Mouse (Mus musculus): ENCODE data around the gene Nkain1. TPM values are rescaled to one million over a fixed set of nuclear protein-coding genes. Genes with fewer than 3 reads are reported as not detected.
A peak's percentile ranks its signal among the peaks of the same experiment; 100 is the strongest.

The Nkain1 gene
- total RNA-seq (2021), result 10 to 100 TPM; 34.5 to 35.5 TPM
- long read RNA-seq, experiment 1, result 0 reads
- long read RNA-seq, experiment 2, transcript Nkain1-201 (7 exons, 1,202 nt), result major isoform, 5 of 15 reads
- long read RNA-seq, experiment 2, partial matches to known transcripts, result 0 of 15 reads
- long read RNA-seq, experiment 2, other reads (novel, unspliced or antisense), result 8 of 15 reads

DNA sequence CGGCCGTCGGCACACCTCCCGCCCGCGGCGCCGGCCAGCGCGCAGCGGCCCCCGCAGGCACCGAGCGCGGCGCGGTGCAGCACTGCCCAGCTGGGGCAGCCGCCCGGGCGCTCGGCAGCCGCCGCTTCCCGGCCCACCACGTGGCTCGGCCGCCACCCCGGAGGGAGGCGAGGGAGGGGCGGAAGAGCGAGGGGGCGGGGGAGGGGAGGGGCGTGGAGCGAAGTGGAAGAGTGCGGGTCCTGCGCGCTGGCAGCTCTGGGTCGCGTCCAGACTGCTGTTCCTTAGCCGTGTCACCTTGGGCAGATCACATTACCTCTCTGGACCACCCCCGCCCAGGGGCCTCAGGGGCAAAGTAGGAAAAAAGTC is at the start of gene Nkain1:
Gene Nkain1, minus strand, starts transcription at position 126 of the 366 bp plus-strand sequence.
- peak within 1 kb of the TSS; percentile 86 for H3K27ac ChIP-seq
- no peak for DNase-seq (ENCODE audit: low spot score in 2 of 2)
- H3K4me3 ChIP-seq, result peak within 1 kb of the TSS; percentile 67
- no peak for TF ChIP-seq CTCF (conservative IDR thresholded peaks at IDR 0.05)

DNA sequence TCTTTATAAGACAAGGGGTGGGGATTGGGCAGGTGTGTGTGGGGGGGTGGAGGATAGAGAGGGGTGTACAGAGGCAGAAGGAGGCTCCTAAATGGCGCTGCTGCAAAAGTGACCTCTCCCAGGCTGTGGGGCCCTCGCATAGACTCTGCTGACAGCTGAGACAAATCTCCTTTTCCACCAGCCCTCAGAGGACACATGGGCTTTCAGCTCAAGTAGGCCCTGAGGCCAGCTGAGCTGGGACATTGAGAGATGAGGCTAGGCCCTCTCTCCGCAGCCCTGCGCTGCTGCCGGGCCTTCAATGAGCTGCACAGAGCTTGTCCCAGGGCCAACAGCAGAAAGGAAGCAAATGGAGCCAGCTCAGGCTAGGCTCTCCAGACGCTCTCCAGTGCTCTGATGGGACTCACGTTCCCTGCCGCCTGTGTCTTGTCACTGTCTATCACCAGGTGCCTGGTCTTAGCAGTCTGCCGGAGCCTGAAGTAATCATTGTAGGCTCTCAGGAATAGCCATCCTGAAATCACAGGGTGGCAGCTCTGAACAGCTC is 4.8 kb upstream of the Nkain1 start:
- no peak for DNase-seq (ENCODE audit: low spot score in 2 of 2)
- Histone ChIP-seq H3K27ac (no peak overlapping the region), H3K4me3 (no peak overlapping the region)
- no peak for TF ChIP-seq CTCF (conservative IDR thresholded peaks at IDR 0.05)

DNA sequence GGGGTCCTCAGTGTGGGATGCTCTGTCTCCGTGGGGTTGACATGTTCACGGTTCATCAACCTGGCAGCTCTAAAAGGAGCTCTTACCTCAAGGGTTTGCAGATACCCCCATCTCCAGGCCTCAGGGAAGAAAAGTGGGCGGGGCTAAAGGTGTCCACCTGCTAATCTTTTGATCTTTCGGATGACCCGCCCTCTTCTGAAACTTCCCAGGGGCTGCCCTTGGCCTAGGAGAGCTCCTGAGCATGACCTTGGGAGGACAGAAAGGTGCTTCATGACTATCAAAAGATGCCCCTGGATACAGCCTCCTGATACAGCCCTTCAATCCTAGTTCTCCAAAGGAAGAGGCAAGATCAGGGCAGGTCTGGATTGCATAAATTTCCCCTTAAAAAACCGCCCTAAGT is 3.1 kb upstream of the Nkain1 start:
- Histone ChIP-seq H3K4me3 (no peak overlapping the region), H3K27ac (no peak overlapping the region)
- no peak for TF ChIP-seq CTCF (conservative IDR thresholded peaks at IDR 0.05)
- no peak for DNase-seq (ENCODE audit: low spot score in 2 of 2)

DNA sequence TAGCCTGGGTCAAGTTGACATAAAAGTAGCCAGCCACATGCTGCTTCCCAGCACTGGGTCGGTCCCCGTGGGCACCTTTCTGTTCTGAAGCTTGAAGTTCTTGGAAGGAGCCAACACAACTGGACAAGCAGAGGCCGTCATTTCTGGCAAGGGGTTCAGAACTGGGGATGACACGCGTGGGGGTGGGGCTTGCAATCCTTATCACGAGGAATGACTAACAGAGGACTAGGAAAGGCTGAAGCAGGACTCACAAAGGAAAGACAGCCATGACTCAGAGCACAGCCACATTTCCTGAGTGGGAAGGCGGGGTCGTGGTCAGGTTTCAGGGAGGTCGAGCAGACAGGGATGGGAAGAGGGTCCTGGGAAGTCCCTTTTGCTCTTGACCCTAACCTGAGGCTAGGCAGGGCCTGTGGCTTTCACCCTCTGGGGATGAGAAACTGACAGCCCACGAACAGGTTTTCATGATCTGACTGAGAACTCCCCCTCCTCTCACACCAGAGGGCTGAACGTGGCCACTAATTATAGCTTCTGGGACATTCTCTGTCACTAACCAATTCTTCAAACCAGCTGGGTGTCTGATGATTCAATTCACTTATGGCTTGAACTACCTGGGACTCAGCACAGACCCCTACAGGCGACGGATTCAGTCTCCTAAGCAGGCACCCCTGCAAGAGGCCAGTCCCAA is 2.4 kb upstream of the Nkain1 start:
- no peak overlapping the region for H3K4me3 ChIP-seq
- no peak for DNase-seq (ENCODE audit: low spot score in 2 of 2)
- H3K27ac ChIP-seq, result no peak overlapping the region
- TF ChIP-seq CTCF (conservative IDR thresholded peaks at IDR 0.05), result no peak

DNA sequence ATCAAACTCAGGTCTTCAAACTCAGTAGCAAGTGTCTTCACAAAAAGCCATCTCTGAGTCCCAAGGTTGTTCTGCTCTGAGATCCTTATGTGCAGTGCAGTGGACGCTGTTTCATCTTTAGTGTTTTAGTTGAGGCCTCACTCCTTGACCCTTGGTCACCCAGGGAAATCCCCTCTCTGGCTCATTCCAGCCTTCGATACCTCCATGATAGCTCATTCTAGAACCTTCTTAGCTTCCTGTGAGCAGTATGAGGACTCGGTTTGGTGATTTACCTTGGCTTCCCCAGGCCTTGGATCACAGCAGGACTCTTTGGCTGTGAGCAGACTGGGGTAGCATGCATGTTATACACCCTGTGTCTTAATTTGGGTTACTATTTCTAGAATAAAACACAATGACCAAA is 1.6 kb upstream of the Nkain1 start:
- no peak overlapping the region for H3K27ac ChIP-seq
- no peak for TF ChIP-seq CTCF (conservative IDR thresholded peaks at IDR 0.05)
- no peak overlapping the region for H3K4me3 ChIP-seq
- DNase-seq (ENCODE audit: low spot score in 2 of 2), result no peak

DNA sequence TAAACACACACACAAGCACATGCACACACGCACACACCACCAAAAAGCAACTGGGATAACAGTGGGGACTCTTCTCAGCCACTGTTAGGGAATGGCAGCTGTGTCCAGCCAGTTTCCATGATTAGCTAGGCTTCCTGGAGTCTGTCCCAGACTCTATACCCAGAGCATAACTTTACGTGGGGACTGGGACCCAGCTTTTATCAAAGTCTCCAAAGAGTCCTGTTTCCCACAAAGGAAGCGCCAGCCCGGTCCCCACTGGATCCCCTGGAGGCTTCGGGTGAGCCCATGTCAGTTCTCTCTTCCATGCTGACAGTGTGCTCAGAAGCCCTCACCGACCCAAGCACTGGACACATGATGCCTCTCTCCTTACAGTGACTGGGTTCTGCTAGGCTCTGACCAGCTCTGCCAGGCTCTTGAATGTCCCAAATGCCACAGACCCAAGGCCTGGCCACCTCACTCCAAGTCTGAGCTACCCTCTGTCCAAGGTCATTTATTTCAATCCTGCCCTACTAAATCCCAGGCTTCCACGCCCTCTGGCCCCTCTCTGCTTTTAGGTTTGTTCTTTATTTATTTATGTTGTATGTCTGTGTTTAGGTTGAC is 988 bp upstream of the Nkain1 start:
- DNase-seq (ENCODE audit: low spot score in 2 of 2), result no peak
- Histone ChIP-seq H3K4me3 (no peak overlapping the region), H3K27ac (no peak overlapping the region)
- TF ChIP-seq CTCF (conservative IDR thresholded peaks at IDR 0.05), result no peak

DNA sequence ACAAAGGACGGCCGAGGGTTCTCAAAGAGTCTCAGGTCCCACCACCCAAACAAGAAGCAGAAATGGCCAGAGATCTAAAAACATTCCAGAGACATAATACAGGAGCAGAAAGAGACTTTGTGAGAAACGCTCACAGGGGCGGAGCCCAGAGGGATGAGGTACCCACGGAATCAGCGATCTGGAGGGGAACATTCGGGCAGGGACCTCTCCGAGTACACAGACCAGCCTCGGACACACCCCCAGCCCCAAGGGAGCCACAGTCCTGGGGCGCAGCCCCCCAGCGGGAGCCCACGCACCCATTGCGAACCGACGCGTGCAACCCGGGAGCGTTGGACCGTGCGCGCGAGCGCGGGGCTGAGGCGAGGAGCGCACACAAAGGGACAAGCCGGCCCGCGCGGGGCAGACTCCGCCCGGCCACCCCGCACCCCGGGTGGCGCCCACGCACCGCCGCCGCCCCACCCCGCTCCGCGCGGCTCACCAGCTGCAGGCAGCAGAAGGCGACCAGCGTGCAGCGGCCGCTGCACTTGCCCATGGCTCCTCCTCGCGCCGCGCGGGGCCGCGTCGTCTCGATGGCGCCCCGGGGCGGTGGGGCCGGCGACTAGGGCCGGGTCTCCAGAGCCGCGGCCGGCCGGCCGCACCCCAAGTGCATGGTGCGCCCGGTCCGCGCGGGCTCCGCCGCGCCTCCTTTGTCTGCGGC is 474 bp downstream of the Nkain1 start:
- Histone ChIP-seq H3K27ac (peak overlapping the region; percentile 86), H3K4me3 (peak overlapping the region; percentile 67)
- no peak for TF ChIP-seq CTCF (conservative IDR thresholded peaks at IDR 0.05)
- peak in 1 of 2 experiments; percentile 29 for DNase-seq (ENCODE audit: low spot score in 2 of 2)

DNA sequence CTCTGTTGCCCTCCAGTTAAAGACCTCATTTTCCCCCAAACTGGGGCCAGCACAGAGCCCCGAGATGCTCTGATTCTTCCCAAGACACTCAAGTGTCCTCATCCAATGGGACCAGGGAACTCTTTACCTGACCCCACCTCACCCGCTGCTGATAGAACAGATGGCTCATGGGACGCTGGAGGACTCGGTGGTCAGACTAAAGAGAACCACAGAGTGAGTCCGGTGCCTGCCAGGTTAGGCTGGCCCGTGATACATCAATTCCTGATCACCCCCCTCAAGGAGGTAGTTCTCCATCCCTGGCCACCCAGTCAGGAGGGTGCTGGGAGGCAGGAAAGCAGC is 992 bp downstream of the Nkain1 start:
- peak overlapping the region; percentile 86 for H3K27ac ChIP-seq
- TF ChIP-seq CTCF (conservative IDR thresholded peaks at IDR 0.05), result no peak
- H3K4me3 ChIP-seq, result peak overlapping the region; percentile 67
- no peak for DNase-seq (ENCODE audit: low spot score in 2 of 2)

DNA sequence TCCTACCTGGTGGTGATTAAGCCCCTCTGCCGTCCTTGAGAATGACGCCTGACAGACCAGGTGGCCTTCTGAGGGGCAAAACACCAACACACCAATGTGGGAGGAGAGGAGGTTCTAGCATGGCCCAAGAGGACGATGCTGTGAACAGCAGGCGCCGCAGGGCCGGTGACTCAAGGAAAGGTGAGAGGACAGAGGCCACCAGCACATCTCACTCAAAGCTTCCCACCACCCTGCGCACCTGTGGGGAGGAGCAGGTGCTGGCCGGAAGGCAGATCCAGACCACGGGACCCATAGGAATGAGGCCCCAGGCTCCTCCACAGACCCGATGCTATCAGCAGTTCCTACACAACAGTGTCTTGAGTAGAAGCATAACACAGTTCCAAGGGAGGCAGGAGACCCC is 1.4 kb downstream of the Nkain1 start:
- Histone ChIP-seq H3K4me3 (peak overlapping the region; percentile 67), H3K27ac (peak overlapping the region; percentile 86)
- DNase-seq (ENCODE audit: low spot score in 2 of 2), result no peak
- no peak for TF ChIP-seq CTCF (conservative IDR thresholded peaks at IDR 0.05)

DNA sequence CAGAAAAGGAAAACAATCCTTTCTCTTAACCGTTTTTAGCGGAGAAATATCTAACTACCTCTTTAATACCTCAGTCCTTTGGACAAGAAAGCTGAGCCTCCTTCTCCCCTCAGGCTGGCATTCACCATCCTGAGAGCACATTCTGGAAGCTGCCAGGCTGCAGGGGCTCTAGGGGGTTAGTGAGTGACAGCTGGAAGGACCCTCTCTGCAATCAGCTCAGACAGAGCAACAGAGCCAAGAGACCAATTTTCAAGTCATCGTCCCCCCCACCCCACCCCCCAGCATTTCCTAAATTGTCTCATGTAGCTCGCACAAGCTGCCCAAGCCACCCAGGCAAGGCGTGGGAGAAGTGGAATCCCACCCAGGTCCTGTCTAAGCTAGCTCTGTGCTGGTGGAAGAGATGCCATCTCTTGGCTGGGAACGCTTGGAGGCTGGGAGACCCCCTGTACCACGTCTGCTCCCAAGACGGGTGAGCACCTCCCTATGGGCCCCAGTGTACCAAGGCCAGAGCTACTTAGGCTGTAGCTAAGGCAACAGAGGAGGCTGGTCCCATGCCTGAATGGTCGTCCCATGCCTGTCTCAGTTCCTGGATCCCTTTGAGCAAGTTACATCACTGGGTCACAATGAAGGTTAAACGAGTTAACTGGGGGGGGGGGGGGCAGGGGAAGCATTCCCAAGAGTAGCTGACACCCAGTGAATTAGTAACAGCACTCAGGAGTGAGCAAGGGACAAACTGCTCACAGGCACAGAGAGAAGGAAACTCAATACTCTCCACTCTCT is 2.8 kb downstream of the Nkain1 start:
- Histone ChIP-seq H3K27ac (peak overlapping the region; percentile 86), H3K4me3 (peak overlapping the region; percentile 33)
- no peak for DNase-seq (ENCODE audit: low spot score in 2 of 2)
- no peak for TF ChIP-seq CTCF (conservative IDR thresholded peaks at IDR 0.05)

DNA sequence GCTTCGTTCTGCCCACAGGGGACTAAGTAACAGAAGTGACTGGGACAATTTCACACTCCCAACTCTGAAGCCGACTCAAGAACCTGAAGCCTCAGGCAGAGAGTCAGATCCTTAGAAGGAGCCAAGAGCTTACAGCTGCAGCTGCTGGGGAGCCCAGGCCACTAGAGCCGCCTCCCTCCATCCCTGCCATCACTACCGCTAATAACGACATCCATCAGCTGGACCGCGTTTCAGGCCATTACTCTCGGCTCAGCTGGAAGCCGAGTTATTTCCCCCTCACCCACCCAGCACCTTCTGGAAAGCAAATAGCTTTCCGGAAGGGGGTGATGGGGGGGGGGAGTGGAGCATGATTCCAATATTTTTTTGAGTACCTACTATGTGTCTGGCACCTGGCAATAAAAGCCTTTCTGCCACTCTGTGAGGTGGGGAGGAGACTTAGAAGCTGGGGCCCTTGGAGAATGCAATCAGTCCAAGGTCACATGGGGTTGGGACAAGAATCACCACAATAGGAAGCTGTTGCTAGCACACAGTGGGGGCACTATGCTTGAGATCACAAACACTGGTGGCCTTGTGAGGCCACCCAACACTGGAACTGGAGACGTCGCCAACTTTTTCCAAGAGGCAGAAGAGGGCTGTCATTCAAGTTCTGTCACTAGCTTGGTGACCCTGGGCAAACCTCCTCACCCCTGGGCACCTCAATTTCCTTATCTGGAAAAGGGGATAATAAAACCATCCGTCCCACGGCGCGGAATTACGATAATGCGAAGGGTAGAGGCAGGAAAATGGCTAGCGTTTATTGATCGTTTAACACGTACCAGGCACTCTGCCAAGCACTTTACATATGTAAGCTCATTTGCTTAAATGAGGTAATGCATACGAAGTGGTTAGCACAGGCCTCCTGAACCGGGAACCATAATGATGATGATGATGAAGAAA is 5.7 kb downstream of the Nkain1 start:
- TF ChIP-seq CTCF (conservative IDR thresholded peaks at IDR 0.05), result no peak
- Histone ChIP-seq H3K27ac (peak overlapping the region; percentile 81), H3K4me3 (no peak overlapping the region)
- no peak for DNase-seq (ENCODE audit: low spot score in 2 of 2)

Data from layer of hippocampus, adult 2 months (tissue).